Mouse (Mus musculus) heart, embryonic 14.5 days (tissue): Measurements from ENCODE around the gene Naa80. TPM values are rescaled to one million over a fixed set of nuclear protein-coding genes. Genes with fewer than 3 reads are reported as not detected.

Experiments used
- ATAC-seq: fragments of 200-750 bp; cut with Nextera tagmentation; 2 replicates; pipeline ENCODE4 v1.8.0; 2017; ENCODE audit warnings: low read depth, moderate TSS enrichment; ENCODE audit not compliant: insufficient number of reproducible peaks, insufficient read depth, low FRiP score
- H3K27ac ChIP-seq, 2 experiments: fragments of 200-500 bp in 1 of 2; fragments of 300-500 bp in 1 of 2; sonication (generic) in 1 of 2; replicated peaks in 1 of 2; 2 replicates each; pipeline ENCODE4 v1.5.1; 2012 to 2014; ENCODE audit warnings: low read depth in 2 of 2, low read length in 2 of 2, control low read depth in 1 of 2, mild to moderate bottlenecking in 1 of 2, mixed read lengths in 1 of 2; ENCODE audit not compliant: control insufficient read depth in 1 of 2, insufficient read depth in 1 of 2
- H3K27me3 ChIP-seq: fragments of 300-500 bp; sonication (generic); 2 replicates; pipeline ENCODE4 v1.6.1; 2014; ENCODE audit warnings: mild to moderate bottlenecking, low read length, control low read depth; ENCODE audit not compliant: control insufficient read depth, insufficient read depth
- H3K36me3 ChIP-seq: fragments of 300-500 bp; sonication (generic); 2 replicates; pipeline ENCODE4 v1.6.1; 2014; ENCODE audit warnings: mild to moderate bottlenecking, control low read depth, low read length, mixed read lengths; ENCODE audit not compliant: control insufficient read depth, insufficient read depth
- H3K4me1 ChIP-seq, 2 experiments: fragments of 200-500 bp in 1 of 2; fragments of 300-500 bp in 1 of 2; sonication (generic) in 1 of 2; 2 replicates each; pipeline ENCODE4 v1.6.1; 2012 to 2014; ENCODE audit warnings: low read length in 2 of 2, control low read depth in 1 of 2, mixed read lengths in 1 of 2; ENCODE audit not compliant: control insufficient read depth in 2 of 2, insufficient read depth in 2 of 2
- H3K4me2 ChIP-seq: fragments of 300-500 bp; sonication (generic); 2 replicates; pipeline ENCODE4 v1.6.1; 2014; ENCODE audit warnings: mild to moderate bottlenecking, low read length
- H3K4me3 ChIP-seq, 2 experiments: fragments of 200-500 bp in 1 of 2; fragments of 300-500 bp in 1 of 2; sonication (generic) in 1 of 2; 2 replicates each; pipeline ENCODE4 v1.5.1; 2012 to 2014; ENCODE audit warnings: low read length in 2 of 2, mild to moderate bottlenecking in 2 of 2, control low read depth in 1 of 2, low read depth in 1 of 2, moderate library complexity in 1 of 2; ENCODE audit not compliant: control insufficient read depth in 1 of 2, insufficient read depth in 1 of 2
- H3K9ac ChIP-seq: fragments of 300-500 bp; sonication (generic); 2 replicates; pipeline ENCODE4 v1.6.1; 2014; ENCODE audit warnings: mild to moderate bottlenecking, low read length
- H3K9me3 ChIP-seq: fragments of 300-500 bp; sonication (generic); 2 replicates; pipeline ENCODE4 v1.6.1; 2016; ENCODE audit warnings: low read length, control low read depth; ENCODE audit not compliant: control insufficient read depth
- WGBS: fragments of 180-500 bp; shearing (Covaris S2); extraction: QIAGEN DNeasy Blood & Tissue Kit; methylation state at CpG from one replicate; pipeline ENCODE4 v1.1.7; 2014; 5-methylcytosine and 5-hydroxymethylcytosine counted together
- polyA plus RNA-seq: library from polyadenylated mRNA; unstranded; fragments of >200 nt; fragmentation: Nextera tagmentation; extraction: Ambion mirVana; gene quantifications from 2 replicates; pipeline ENCODE4 v1.2.1, GENCODE M21; 2014

The Naa80 gene
- polyA plus RNA-seq, 1 experiment from 2014 or later: 14.9 TPM

DNA sequence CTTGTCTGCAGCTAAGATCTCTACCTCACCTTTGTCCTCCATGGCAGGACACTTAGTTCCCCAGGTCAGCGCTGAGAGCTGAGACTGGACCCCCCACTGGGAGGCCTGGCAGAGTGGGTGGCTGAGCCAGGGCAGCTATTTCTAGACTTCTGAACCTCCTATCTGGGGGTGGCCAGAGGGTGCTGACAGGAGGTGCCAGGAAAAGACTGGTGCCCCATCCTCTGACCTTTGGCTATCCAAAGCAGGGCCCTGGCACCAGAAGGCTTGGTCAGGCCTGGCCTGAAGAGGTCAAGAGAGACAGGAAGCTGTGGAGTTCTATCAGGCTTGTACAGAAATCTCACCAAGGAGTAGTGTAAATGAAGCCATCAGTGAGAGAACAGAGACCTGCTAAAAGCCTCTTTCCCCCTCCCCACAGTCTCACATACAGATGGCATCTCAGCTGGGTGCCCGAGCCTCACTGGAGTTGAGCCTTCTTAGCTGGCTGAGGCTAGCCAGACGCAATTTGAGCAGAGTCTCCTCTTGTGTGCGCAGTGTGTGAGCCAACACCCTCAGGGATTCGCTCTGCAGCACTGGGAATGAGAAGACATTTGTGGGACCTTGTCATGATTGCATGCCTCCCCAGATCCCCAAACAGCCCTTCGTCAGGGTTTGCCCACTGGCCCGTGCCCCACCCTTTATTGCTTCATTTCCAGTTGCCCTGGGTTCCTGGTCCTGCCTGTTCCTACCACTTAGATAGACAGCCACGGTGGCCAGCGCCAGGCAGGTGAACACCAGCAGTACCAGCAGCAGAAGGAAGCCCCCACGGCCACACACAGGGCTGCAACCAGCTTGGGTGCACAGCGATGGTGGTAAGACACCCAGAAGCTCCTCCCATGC is 14.7 kb downstream of the Naa80 start:
- Histone ChIP-seq H3K9me3 (no peaks in the 10 kb centered on the region), H3K4me3 (no peak overlapping the region), H3K27me3 (no peaks in the 10 kb centered on the region), H3K36me3 (peaks cover 60% of the 10 kb centered on the region), H3K27ac (peak overlapping the region; percentile 39 to 43; a peak in 3 of 4 replicates), H3K4me1 (peaks cover 43 to 55% of the 10 kb centered on the region in 2 experiments), H3K4me2 (peak overlapping the region; percentile 36; the same call in 1 of the 2 replicates), H3K9ac (peak overlapping the region; percentile 44; the same call in 1 of the 2 replicates)
- 67% methylated on average over 11 of the region's 11 CpGs for WGBS
- no peak for ATAC-seq

DNA sequence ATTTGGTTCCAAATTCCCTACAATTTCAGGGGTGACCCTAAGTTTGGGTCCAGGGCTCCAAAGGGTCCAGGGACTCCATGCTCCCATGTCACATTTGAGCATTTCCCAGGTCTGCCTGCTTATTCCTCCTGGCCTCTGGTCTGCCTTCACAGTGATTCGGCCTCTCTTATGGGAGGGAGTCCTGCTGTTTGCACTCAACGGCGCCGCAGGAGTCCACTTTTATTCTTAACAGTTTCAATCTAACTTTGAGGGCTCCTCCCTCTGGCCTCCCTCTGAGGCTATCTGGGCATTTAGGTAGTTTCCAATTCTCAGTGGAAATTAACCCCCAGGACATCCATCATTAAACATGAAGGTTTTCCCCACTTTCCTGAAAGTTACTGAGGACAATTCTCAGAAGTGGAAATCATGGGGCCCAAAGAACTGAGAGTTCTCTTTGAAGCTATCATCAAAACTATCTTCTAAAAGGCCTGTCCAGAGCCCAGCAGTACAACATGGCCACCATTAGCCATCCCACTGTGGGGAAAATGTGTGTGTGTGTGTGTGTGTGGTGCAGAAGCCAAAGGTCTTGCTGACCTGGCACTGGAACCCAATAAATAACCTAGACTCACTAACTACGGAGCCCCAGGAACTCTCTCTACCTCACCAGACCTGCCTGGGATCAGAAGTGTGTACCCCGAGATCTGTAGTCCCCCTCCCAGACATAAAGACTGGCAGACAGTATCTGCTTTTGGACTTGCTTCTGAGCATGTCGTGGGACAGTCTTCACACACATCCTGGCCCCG is 15.8 kb downstream of the Naa80 start:
- ATAC-seq: no peak
- Histone ChIP-seq H3K9ac (no peak overlapping the region), H3K4me3 (no peak overlapping the region), H3K4me1 (peaks cover 34 to 44% of the 10 kb centered on the region in 2 experiments), H3K36me3 (peaks cover 58% of the 10 kb centered on the region), H3K27me3 (no peaks in the 10 kb centered on the region), H3K4me2 (no peak overlapping the region), H3K27ac (no peak overlapping the region), H3K9me3 (no peaks in the 10 kb centered on the region)
- 79% methylated on average over 8 of the region's 8 CpGs for WGBS

DNA sequence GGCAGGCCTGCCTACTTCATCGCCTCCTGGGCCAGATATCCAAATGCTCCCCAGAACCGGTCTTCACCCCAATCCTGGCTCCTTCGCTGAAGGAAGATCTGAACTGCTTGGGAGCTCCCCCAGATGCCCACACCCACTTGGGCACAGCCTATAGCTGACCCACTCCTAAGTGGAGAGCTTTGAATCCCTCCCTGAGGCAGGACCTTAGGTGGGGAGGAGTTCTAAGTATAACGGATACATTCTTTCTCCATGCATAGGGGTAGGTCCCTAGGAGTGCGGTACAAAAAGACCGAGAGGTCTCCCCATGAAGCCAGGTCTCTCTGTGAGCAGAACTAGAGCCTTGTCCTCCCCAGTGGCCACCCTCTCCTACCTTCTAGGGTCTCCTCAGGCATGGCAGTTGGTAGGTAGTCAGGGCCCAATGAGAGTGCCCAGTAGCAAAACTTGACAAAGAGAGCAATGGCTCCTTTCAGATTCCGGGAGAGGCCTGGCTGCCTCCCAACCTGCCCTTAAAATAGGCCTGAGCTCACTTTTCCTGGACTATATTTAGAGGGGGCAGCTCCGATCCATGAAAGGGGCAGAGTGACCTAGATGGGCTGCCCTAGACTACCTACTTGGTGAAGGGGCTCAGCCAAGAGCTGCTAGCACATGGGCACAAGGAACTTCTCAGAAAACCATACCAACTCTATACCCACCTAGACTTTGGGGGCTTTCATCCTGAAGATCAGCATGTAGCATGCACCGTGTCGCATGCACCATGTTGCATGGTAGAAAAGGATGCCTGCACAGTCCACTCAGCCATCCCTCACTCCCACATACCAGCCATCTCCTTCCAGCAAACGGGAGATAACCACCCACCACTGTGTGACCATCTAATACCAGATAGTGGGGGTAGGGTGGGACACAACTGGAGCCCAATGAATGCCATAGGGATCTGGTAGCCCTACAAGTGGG is 18.2 kb downstream of the Naa80 start:
- H3K4me1 ChIP-seq: peaks cover 22 to 29% of the 10 kb centered on the region in 2 experiments
- H3K27me3 ChIP-seq: 0 out of 2 replicates have a peak, but pooled peaks cover 3% of the 10 kb centered on the region
- peak overlapping the region; percentile 76 for H3K9ac ChIP-seq
- peaks cover 34% of the 10 kb centered on the region for H3K36me3 ChIP-seq
- peak overlapping the region; percentile 58 for H3K4me2 ChIP-seq
- peak; percentile 71 for ATAC-seq
- H3K4me3 ChIP-seq: peak overlapping the region; percentile 36 to 46
- peak overlapping the region; percentile 97 to 99 for H3K27ac ChIP-seq
- H3K9me3 ChIP-seq: no peaks in the 10 kb centered on the region
- WGBS: 46% methylated on average over 11 of the region's 11 CpGs

DNA sequence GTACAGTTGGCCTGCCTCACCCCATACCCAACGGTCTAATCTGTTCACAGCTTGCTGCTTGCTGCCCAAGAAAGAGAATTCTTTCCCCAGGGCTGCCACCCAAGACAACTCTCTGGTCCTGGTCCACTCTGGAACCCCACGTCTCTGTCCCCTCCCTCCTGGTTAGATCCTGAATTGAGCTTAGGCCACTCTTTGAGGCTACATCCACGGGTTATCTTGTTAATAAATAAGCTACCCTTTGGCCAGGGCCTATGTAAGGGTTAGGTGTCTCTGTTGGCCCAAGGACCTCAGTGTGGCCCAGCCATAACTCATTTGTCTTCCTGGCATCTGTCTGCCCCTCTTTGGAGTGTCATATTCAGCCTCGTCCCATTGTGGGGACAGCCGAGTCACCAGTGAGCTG is 19.7 kb downstream of the Naa80 start:
- 82% methylated on average over 5 of the region's 5 CpGs for WGBS
- H3K36me3 ChIP-seq: peaks cover 19% of the 10 kb centered on the region
- no peak overlapping the region for H3K4me2 ChIP-seq
- ATAC-seq: no peak
- H3K4me3 ChIP-seq: no peak overlapping the region
- 0 out of 2 replicates have a peak, but pooled peaks cover 3% of the 10 kb centered on the region for H3K27me3 ChIP-seq
- H3K4me1 ChIP-seq: peaks cover 22 to 23% of the 10 kb centered on the region in 2 experiments
- H3K9ac ChIP-seq: no peak overlapping the region
- no peaks in the 10 kb centered on the region for H3K9me3 ChIP-seq
- 0 out of 4 replicates have a peak overlapping the region, but pooled peaks of 1 of the 2 experiments have one; percentile 97 for H3K27ac ChIP-seq

DNA sequence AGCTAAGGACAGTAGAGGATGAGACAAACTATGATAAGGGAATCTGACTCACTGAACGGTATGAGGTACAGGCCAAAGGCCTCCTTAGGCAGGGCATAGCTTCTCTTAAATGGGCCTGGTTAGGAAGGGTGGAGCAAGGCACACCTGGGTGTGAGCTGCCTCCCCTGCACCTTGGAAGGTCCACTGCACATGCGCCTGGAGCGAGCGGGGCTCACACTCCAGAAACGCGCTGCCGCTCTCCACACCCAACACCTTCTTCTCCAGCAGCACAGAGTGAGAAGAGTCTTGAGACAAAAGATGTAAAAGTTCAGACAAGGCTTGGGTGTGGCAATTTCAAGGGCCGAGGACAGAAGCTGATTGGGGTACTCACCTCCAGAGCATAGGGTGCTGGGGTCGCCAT is 20.7 kb downstream of the Naa80 start:
- H3K27me3 ChIP-seq: 0 out of 2 replicates have a peak, but pooled peaks cover 3% of the 10 kb centered on the region
- no peak overlapping the region for H3K4me3 ChIP-seq
- H3K4me1 ChIP-seq: peaks cover 18 to 27% of the 10 kb centered on the region in 2 experiments
- no peak for ATAC-seq
- 74% methylated on average over 9 of the region's 9 CpGs for WGBS
- H3K9ac ChIP-seq: no peak overlapping the region
- H3K36me3 ChIP-seq: peaks cover 9% of the 10 kb centered on the region; the same call in 1 of the 2 replicates
- H3K27ac ChIP-seq: no peak overlapping the region
- no peak overlapping the region for H3K4me2 ChIP-seq
- no peaks in the 10 kb centered on the region for H3K9me3 ChIP-seq

DNA sequence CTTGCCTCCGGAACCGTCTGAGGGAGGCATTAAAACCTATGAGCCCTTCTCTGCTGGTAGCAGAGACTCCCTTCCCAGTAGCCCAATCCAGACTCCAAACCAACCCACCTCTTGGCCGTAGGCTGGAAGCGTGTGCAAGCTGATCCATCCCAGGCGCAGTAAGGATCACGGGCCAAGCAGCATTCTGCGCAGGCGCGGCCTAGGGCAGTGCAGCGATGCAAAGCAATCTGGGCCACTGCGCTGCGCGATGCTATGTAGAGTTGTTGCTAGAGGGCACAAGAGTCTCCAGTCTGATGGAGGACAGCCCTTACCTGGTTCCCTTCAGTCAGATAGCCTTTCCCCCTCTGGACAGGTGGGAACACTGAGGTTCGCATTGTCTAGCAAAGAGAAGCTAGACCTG is 21.2 kb downstream of the Naa80 start:
- Histone ChIP-seq H3K9ac (no peak overlapping the region), H3K4me3 (no peak overlapping the region), H3K36me3 (0 out of 2 replicates have a peak, but pooled peaks cover 5% of the 10 kb centered on the region), H3K9me3 (no peaks in the 10 kb centered on the region), H3K4me2 (no peak overlapping the region), H3K27ac (no peak overlapping the region), H3K4me1 (peaks cover 22 to 31% of the 10 kb centered on the region in 2 experiments), H3K27me3 (0 out of 2 replicates have a peak, but pooled peaks cover 3% of the 10 kb centered on the region)
- 60% methylated on average over 14 of the region's 14 CpGs for WGBS
- no peak for ATAC-seq
